Comparison of ENCODE assay signal across 8 mouse cellular contexts in the genomic region with DNA sequence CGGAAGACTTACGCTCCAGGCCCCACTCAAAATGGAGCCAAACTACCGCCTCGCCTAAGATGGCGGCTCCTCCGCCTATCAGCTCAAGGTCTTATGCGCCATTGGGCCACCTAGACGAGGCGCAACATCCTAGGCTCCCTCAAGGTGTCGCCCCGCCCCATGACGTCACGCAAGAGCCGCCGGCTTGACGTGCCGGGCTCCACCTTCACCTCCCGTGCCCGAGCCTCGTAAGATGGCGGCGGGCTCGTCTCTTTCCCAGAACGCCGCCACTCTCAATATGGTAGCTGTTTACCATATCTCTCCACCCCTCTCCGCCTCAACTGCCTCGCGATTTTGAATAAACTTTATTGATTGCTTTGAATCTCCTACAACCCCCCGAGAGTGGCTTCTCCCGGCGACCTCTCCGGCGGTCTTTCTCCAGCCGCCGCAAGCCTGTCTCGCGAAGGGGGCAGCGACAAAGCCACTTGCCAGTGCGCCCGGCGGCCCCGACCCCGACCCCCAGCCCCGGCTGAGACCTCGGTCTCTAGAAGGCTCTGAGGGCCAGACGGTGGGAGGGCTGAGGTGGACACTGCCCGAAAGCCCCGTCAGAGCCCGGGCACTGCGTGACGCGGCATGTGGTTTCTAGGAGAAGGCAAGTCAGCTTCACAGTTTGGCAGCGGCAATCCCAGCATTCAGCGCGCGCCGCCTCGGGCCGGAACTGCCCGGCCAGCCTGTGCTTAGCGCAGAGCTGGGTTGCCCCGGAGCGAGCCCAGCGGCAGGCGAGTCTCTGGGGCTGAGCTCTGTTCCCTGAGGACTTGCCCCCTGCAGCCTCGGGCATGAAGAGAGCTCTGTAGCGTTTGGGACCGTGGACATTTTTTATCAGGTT. TPM values are rescaled to one million over a fixed set of nuclear protein-coding genes. Genes with fewer than 3 reads are reported as not detected.
DNase-seq lines count a peak whose midpoint lies in the region; ATAC-seq lines count a peak whose summit lies in the region.

TSS of gene Phf8 (plus strand) at position 215 of the 865 bp plus-strand sequence.

- WGBS in hindbrain, embryonic 15.5 days: 26% methylated on average over 62 of the region's 68 CpGs

- peak within 1 kb of the TSS; percentile 68 for H3K4me2 ChIP-seq in hindbrain, embryonic 15.5 days

- H3K9me3 ChIP-seq in hindbrain, embryonic 15.5 days: no peaks in the 10 kb centered on the region

- H3K27me3 ChIP-seq in hindbrain, embryonic 15.5 days: no peaks in the 10 kb centered on the region

- H3K9ac ChIP-seq in hindbrain, embryonic 15.5 days: peak within 1 kb of the TSS; percentile 65

- H3K4me3 ChIP-seq in hindbrain, embryonic 15.5 days: peak within 1 kb of the TSS; percentile 62

- peak; percentile 97 for DNase-seq in T-cell, adult 2 months (ENCODE audit: low spot score)
- DNase-seq in cerebellum, postnatal 36 days: peak; percentile 90 to 96
- peak; percentile 89 to 96 for DNase-seq in frontal cortex, postnatal 36 days (ENCODE audit: low spot score in 2 of 2)
- DNase-seq in left cerebral cortex, adult 11 months (ENCODE audit: low spot score): peak; percentile 93
- peak; percentile 95 to 98 for DNase-seq in lung, postnatal 4 days
- DNase-seq in retina, postnatal 7 days (ENCODE audit: low read depth, low spot score): peak; percentile 90
- peak; percentile 72 for DNase-seq in urinary bladder, adult 2 months (ENCODE audit: low spot score)

- H3K27ac ChIP-seq in hindbrain, embryonic 15.5 days (replicated peaks): peak within 1 kb of the TSS; percentile 99

- H3K4me1 ChIP-seq in hindbrain, embryonic 15.5 days (replicated peaks): 0 out of 2 replicates have a peak, but pooled peaks cover 2% of the 10 kb centered on the region

- peak; percentile 97 for ATAC-seq in hindbrain, embryonic 15.5 days (ENCODE audit: low FRiP score, low read depth)

- no peaks in the 10 kb centered on the region for H3K36me3 ChIP-seq in hindbrain, embryonic 15.5 days

RNA-seq across cellular contexts. Expression of gene Phf8, which starts in this region (rescaled TPM):
- polyA plus RNA-seq in hindbrain, embryonic 15.5 days (2015; fragmentation: Nextera tagmentation; extraction: Ambion mirVana): 15.9 and 16.1 TPM in 2 replicates
- polyA plus RNA-seq in urinary bladder, adult 2 months (2012; rRNA removed): 13.0 and 14.5 TPM in 2 replicates

Comparison
In these comparisons a context has a peak if more than half of its experiments do, and no peak if none do; other contexts are left out.
1. Peak in every context shown above with its lines: DNase-seq, ATAC-seq, H3K4me3 ChIP-seq and H3K27ac ChIP-seq.